Mouse (Mus musculus) myocyte (in vitro differentiated cells): ENCODE data around the gene Errfi1.
A peak's percentile ranks its signal among the peaks of the same experiment; 100 is the strongest.

ENCODE experiments used
- CEBPB ChIP-seq: IDR thresholded peaks from 2 replicates; pipeline ENCODE4 v1.6.1; 2011; ENCODE audit warnings: mild to moderate bottlenecking, moderate library complexity; ENCODE audit not compliant: poor library complexity, insufficient read depth, severe bottlenecking
- E2F4 ChIP-seq: IDR thresholded peaks from one replicate; pipeline ENCODE4 v1.6.1; 2011; ENCODE audit warnings: mild to moderate bottlenecking, control low read depth, moderate library complexity; ENCODE audit not compliant: insufficient read depth
- MAX ChIP-seq: IDR thresholded peaks from one replicate; pipeline ENCODE4 v1.6.1; 2011; ENCODE audit warnings: low read depth, mild to moderate bottlenecking, control low read depth
- MYOD1 ChIP-seq, 3 experiments: IDR thresholded peaks; one replicate each; pipeline ENCODE4 v1.6.1; 2011; ENCODE audit warnings: control low read depth in 2 of 3, low read depth in 2 of 3, mild to moderate bottlenecking in 2 of 3, moderate library complexity in 1 of 3; ENCODE audit not compliant: insufficient read length in 2 of 3, control insufficient read depth in 1 of 3
- POLR2A ChIP-seq: IDR thresholded peaks from one replicate; pipeline ENCODE4 v1.6.1; 2011; ENCODE audit warnings: low read depth, mild to moderate bottlenecking, control low read depth, moderate library complexity; ENCODE audit not compliant: insufficient read length
- POLR2AphosphoS2 ChIP-seq: IDR thresholded peaks from one replicate; pipeline ENCODE4 v1.6.1; 2011; ENCODE audit warnings: low read depth, control low read depth; ENCODE audit not compliant: insufficient read length
- REST ChIP-seq: IDR thresholded peaks from one replicate; pipeline ENCODE4 v1.6.1; 2011; ENCODE audit warnings: mild to moderate bottlenecking, control low read depth, moderate library complexity; ENCODE audit not compliant: insufficient read depth, insufficient read length
- SRF ChIP-seq: IDR thresholded peaks from one replicate; pipeline ENCODE4 v1.6.1; 2011; ENCODE audit warnings: low read depth; ENCODE audit not compliant: control insufficient read depth, insufficient read length
- TCF3 ChIP-seq: IDR thresholded peaks from one replicate; pipeline ENCODE4 v1.6.1; 2011; ENCODE audit warnings: low read depth, control low read depth; ENCODE audit not compliant: insufficient read length
- USF1 ChIP-seq: IDR thresholded peaks from one replicate; pipeline ENCODE4 v1.6.1; 2011; ENCODE audit warnings: low read depth, mild to moderate bottlenecking, control low read depth, moderate library complexity

- TF ChIP-seq SRF: no peak
- TF ChIP-seq POLR2A: no peak
- TF ChIP-seq E2F4: no peak
- peak; percentile 83 for TF ChIP-seq CEBPB
- TF ChIP-seq USF1: no peak
- TF ChIP-seq TCF3: no peak
- peak; percentile 2 for TF ChIP-seq MAX
- TF ChIP-seq POLR2AphosphoS2: no peak
- TF ChIP-seq MYOD1 (IDR thresholded peaks at IDR 0.05; ENCODE audit: control insufficient read depth in 1 of 3, insufficient read length in 2 of 3, low read depth in 2 of 3): peak in 1 of 3 experiments; percentile 23
- TF ChIP-seq REST: no peak
Observed at GRCm38 (mm10) chr4:150808471-150808847, 45.3 kb upstream of the Errfi1 start.
